Mouse (Mus musculus) hindbrain, embryonic 10.5 days (tissue): ENCODE results near the gene Actl10. TPM values are rescaled to one million over a fixed set of nuclear protein-coding genes. Genes with fewer than 3 reads are reported as not detected.

ENCODE experiments used
- DNase-seq: peaks from one replicate; pipeline ENCODE4 v3.0.0-alpha.2; 2017; ENCODE audit warnings: low spot score
- H3K27ac ChIP-seq: fragments of 300-500 bp; sonication (generic); 2 replicates; pipeline ENCODE4 v1.5.1; 2016; ENCODE audit warnings: mild to moderate bottlenecking, moderate library complexity
- H3K27me3 ChIP-seq: fragments of 300-500 bp; sonication (generic); 2 replicates; pipeline ENCODE4 v1.6.1; 2016; ENCODE audit warnings: mild to moderate bottlenecking; ENCODE audit not compliant: poor library complexity, insufficient read depth, severe bottlenecking
- H3K36me3 ChIP-seq: fragments of 300-500 bp; sonication (generic); 2 replicates; pipeline ENCODE4 v1.6.1; 2016; ENCODE audit warnings: mild to moderate bottlenecking, moderate library complexity
- H3K4me1 ChIP-seq: fragments of 300-500 bp; sonication (generic); replicated peaks from 2 replicates; pipeline ENCODE4 v1.6.1; 2016; ENCODE audit warnings: mild to moderate bottlenecking
- H3K4me3 ChIP-seq: fragments of 300-500 bp; sonication (generic); 2 replicates; pipeline ENCODE4 v1.5.1; 2016; ENCODE audit warnings: mild to moderate bottlenecking, moderate library complexity
- H3K9me3 ChIP-seq: fragments of 300-500 bp; sonication (generic); 2 replicates; pipeline ENCODE4 v1.6.1; 2016; ENCODE audit warnings: mild to moderate bottlenecking, moderate library complexity
- WGBS: fragments of 180-500 bp; shearing (Covaris S2); methylation state at CpG from one replicate; pipeline ENCODE4 v1.1.7; 2016; 5-methylcytosine and 5-hydroxymethylcytosine counted together
- polyA plus RNA-seq: library from polyadenylated mRNA; unstranded; fragments of >200 nt; fragmentation: Nextera tagmentation; extraction: Ambion mirVana; gene quantifications from 2 replicates; pipeline ENCODE4 v1.2.1, GENCODE M21; 2016

The Actl10 gene
- polyA plus RNA-seq, 1 experiment from 2014 or later = 1.3 TPM

GRCm38 (mm10) chr2:154595775-154596174, 44.2 kb downstream of the Actl10 start:
- no peak for DNase-seq
- no peak overlapping the region for H3K4me3 ChIP-seq
- peaks cover 13% of the 10 kb centered on the region; the same call in 1 of the 2 replicates for H3K36me3 ChIP-seq
- no peak overlapping the region for H3K27ac ChIP-seq
- H3K27me3 ChIP-seq = no peaks in the 10 kb centered on the region
- WGBS = 84% methylated on average over 5 of the region's 5 CpGs
- no peaks in the 10 kb centered on the region for H3K4me1 ChIP-seq
- H3K9me3 ChIP-seq = no peaks in the 10 kb centered on the region

- H3K27ac ChIP-seq = no peak overlapping the region
- H3K27me3 ChIP-seq = no peaks in the 10 kb centered on the region
- 87% methylated on average over 3 of the region's 3 CpGs for WGBS
- no peaks in the 10 kb centered on the region for H3K9me3 ChIP-seq
- no peaks in the 10 kb centered on the region for H3K4me1 ChIP-seq
- H3K4me3 ChIP-seq = no peak overlapping the region
- peaks cover 13% of the 10 kb centered on the region; the same call in 1 of the 2 replicates for H3K36me3 ChIP-seq
- no peak for DNase-seq
These were observed 45.8 kb downstream of the Actl10 start for GRCm38 (mm10) chr2:154597399-154597798.

- DNase-seq = no peak
These were observed 49.0 kb downstream of the Actl10 start for GRCm38 (mm10) chr2:154600586-154600985.

GRCm38 (mm10) chr2:154601324-154601723, 49.7 kb downstream of the Actl10 start:
- WGBS = 77% methylated on average over 3 of the region's 3 CpGs
- H3K27ac ChIP-seq = no peak overlapping the region
- H3K27me3 ChIP-seq = no peaks in the 10 kb centered on the region
- no peak overlapping the region for H3K4me3 ChIP-seq
- peaks cover 23% of the 10 kb centered on the region for H3K4me1 ChIP-seq
- H3K9me3 ChIP-seq = no peaks in the 10 kb centered on the region
- DNase-seq = no peak
- no peaks in the 10 kb centered on the region for H3K36me3 ChIP-seq

More at GRCm38 (mm10) chr2:154600586-154600985, 49.0 kb downstream of the Actl10 start:
- Histone ChIP-seq H3K36me3 (no peaks in the 10 kb centered on the region), H3K27me3 (no peaks in the 10 kb centered on the region), H3K4me3 (no peak overlapping the region), H3K9me3 (no peaks in the 10 kb centered on the region), H3K4me1 (peaks cover 20% of the 10 kb centered on the region), H3K27ac (no peak overlapping the region)
- 72% methylated on average over 6 of the region's 6 CpGs for WGBS

Other genes with a start within 250 kb of the Actl10 start
- gene Bpifb9b, start 244.5 kb upstream of the Actl10 start, polyA plus RNA-seq = not detected in 2 replicates
- 13.9 and 16.0 TPM in 2 replicates for gene Cdk5rap1, start 178.8 kb upstream of the Actl10 start, polyA plus RNA-seq
- 5.3 and 7.9 TPM in 2 replicates for gene Snta1, start 143.7 kb upstream of the Actl10 start, polyA plus RNA-seq
- gene Cbfa2t2, start 115.3 kb upstream of the Actl10 start, polyA plus RNA-seq = 79.1 and 84.9 TPM in 2 replicates
- gene 1700003F12Rik, start 4.7 kb upstream of the Actl10 start, polyA plus RNA-seq = 9.5 and 10.0 TPM in 2 replicates
- gene Necab3, start 7.1 kb downstream of the Actl10 start, polyA plus RNA-seq = 9.8 and 16.0 TPM in 2 replicates
- gene E2f1, start 18.1 kb downstream of the Actl10 start, polyA plus RNA-seq = 41.4 and 43.8 TPM in 2 replicates
- 14.5 and 16.9 TPM in 2 replicates for gene Pxmp4, start 51.9 kb downstream of the Actl10 start, polyA plus RNA-seq
- 1.3 and 1.4 TPM in 2 replicates for gene Zfp341, start 61.5 kb downstream of the Actl10 start, polyA plus RNA-seq
- gene 4930519P11Rik, start 61.7 kb downstream of the Actl10 start, polyA plus RNA-seq = 0.36 TPM in 1 of 2 replicates, not detected in the other
- 13.3 and 18.1 TPM in 2 replicates for gene Chmp4b, start 99.9 kb downstream of the Actl10 start, polyA plus RNA-seq
- gene Gm14214, start 218.3 kb downstream of the Actl10 start, polyA plus RNA-seq = not detected in 2 replicates
- gene Raly, start 239.3 kb downstream of the Actl10 start, polyA plus RNA-seq = 52.8 and 77.6 TPM in 2 replicates
- 1.0 and 1.7 TPM in 2 replicates for gene a, start 239.6 kb downstream of the Actl10 start, polyA plus RNA-seq